29 mouse cellular contexts compared by ENCODE assay signal in genomic region chr11:60440176-60440575, GRCm38 (mm10). TPM values are rescaled to one million over a fixed set of nuclear protein-coding genes. Genes with fewer than 3 reads are reported as not detected.
A peak's percentile ranks its signal among the peaks of the same experiment; 100 is the strongest.
DNase-seq lines count a peak whose midpoint lies in the region; ATAC-seq and TF ChIP-seq lines count a peak whose summit lies in the region.
"Had no signal": no experiment of that assay in that cellular context is flagged by ENCODE, and none has a peak within 500 bp of the region (broad histone marks: within the 10 kb centered on the region; RNA-seq: fewer than 3 reads in every experiment).

No protein-coding gene starts in this region.

- H3K9ac ChIP-seq in kidney, embryonic 14.5 days (ENCODE audit: low read depth, low read length): no peak overlapping the region
- H3K9ac ChIP-seq in forebrain, embryonic 12.5 days: no peak overlapping the region
- H3K9ac ChIP-seq: heart, embryonic 13.5 days; hindbrain, embryonic 15.5 days; limb, embryonic 13.5 days; midbrain, embryonic 13.5 days; neural tube, embryonic 13.5 days had no signal

- H3K27me3 ChIP-seq in kidney, adult 2 months (replicated peaks; ENCODE audit: control insufficient read depth, insufficient read depth, low read length): no peaks in the 10 kb centered on the region
- H3K27me3 ChIP-seq in kidney, embryonic 14.5 days (ENCODE audit: control insufficient read depth, insufficient read depth, low read length): no peaks in the 10 kb centered on the region
- no peaks in the 10 kb centered on the region for H3K27me3 ChIP-seq in forebrain, embryonic 12.5 days
- H3K27me3 ChIP-seq: CH12.LX; heart, embryonic 13.5 days; hindbrain, embryonic 15.5 days; limb, embryonic 13.5 days; midbrain, embryonic 13.5 days; neural tube, embryonic 13.5 days had no signal

- DNase-seq in kidney, adult 2 months: peak; percentile 11
- DNase-seq in kidney, adult 18-20 months: no peak
- DNase-seq in kidney, postnatal 36 days: peak; percentile 10 to 12
- DNase-seq in ES-CJ7 (ENCODE audit: low read depth, low spot score): peak; percentile 82
- DNase-seq in lung, postnatal 36 days: peak; percentile 56
- no peak for DNase-seq in left cerebral cortex, postnatal 25 days (ENCODE audit: low spot score in 2 of 2)
- DNase-seq: adrenal gland, adult 8-10 months; cerebellum, adult 2 months; cerebellum, postnatal 14 days; gastrocnemius, postnatal 10 days; heart, postnatal 10 days; right cerebral cortex, postnatal 14 days had no signal

- H3K9me3 ChIP-seq in kidney, embryonic 14.5 days (ENCODE audit: control insufficient read depth, low read length): no peaks in the 10 kb centered on the region
- no peaks in the 10 kb centered on the region for H3K9me3 ChIP-seq in forebrain, embryonic 12.5 days
- H3K9me3 ChIP-seq: heart, embryonic 13.5 days; hindbrain, embryonic 10.5 days; hindbrain, embryonic 15.5 days; limb, embryonic 13.5 days; midbrain, embryonic 13.5 days; neural tube, embryonic 13.5 days had no signal

- peaks cover 2% of the 10 kb centered on the region for H3K36me3 ChIP-seq in kidney, adult 2 months (ENCODE audit: control insufficient read depth, insufficient read depth, low read length)
- H3K36me3 ChIP-seq in kidney, embryonic 14.5 days (ENCODE audit: control insufficient read depth, insufficient read depth, low read length): peaks cover 64% of the 10 kb centered on the region
- peaks cover 74% of the 10 kb centered on the region for H3K36me3 ChIP-seq in forebrain, embryonic 12.5 days (replicated peaks)

- no peak overlapping the region for H3K4me2 ChIP-seq in kidney, embryonic 14.5 days (replicated peaks; ENCODE audit: low read depth, low read length)
- H3K4me2 ChIP-seq in forebrain, embryonic 12.5 days: no peak overlapping the region
- H3K4me2 ChIP-seq: heart, embryonic 13.5 days; hindbrain, embryonic 15.5 days; limb, embryonic 13.5 days; liver, embryonic 11.5 days; midbrain, embryonic 13.5 days; neural tube, embryonic 13.5 days had no signal

- TF ChIP-seq CTCF in kidney, adult 2 months (conservative IDR thresholded peaks at IDR 0.05; ENCODE audit: insufficient read depth, insufficient read length, low read depth, low read length): no peak

- TF ChIP-seq POLR2A in kidney, adult 2 months (IDR thresholded peaks at IDR 0.05; ENCODE audit: low read depth, low read length): no peak

- ATAC-seq in kidney, embryonic 14.5 days (ENCODE audit: low FRiP score, low TSS enrichment): no peak
- ATAC-seq in forebrain, embryonic 12.5 days (ENCODE audit: low FRiP score): no peak
- ATAC-seq: inflammation-experienced regulatory T-cells, adult 6 months; midbrain, embryonic 13.5 days had no signal

- no peaks in the 10 kb centered on the region for H3K4me1 ChIP-seq in kidney, adult 2 months (ENCODE audit: control insufficient read depth, insufficient read depth, low read length)
- H3K4me1 ChIP-seq in kidney, embryonic 14.5 days (ENCODE audit: control insufficient read depth, insufficient read depth, low read length): no peaks in the 10 kb centered on the region
- H3K4me1 ChIP-seq in forebrain, embryonic 12.5 days: no peaks in the 10 kb centered on the region
- H3K4me1 ChIP-seq: heart, embryonic 13.5 days; hindbrain, embryonic 10.5 days; hindbrain, embryonic 15.5 days; limb, embryonic 13.5 days; midbrain, embryonic 13.5 days; neural tube, embryonic 13.5 days had no signal

- H3K4me3 ChIP-seq in kidney, adult 2 months (ENCODE audit: insufficient read depth, low read depth, low read length): no peak overlapping the region
- H3K4me3 ChIP-seq in kidney, embryonic 14.5 days (ENCODE audit: low read length): no peak overlapping the region
- no peak overlapping the region for H3K4me3 ChIP-seq in forebrain, embryonic 12.5 days (replicated peaks)
- H3K4me3 ChIP-seq: erythroblast, embryonic 14.5 days; heart, embryonic 13.5 days; hindbrain, embryonic 10.5 days; hindbrain, embryonic 15.5 days; layer of hippocampus, adult 2 months; left cerebral cortex, adult 2 months; limb, embryonic 13.5 days; midbrain, embryonic 13.5 days; neural tube, embryonic 13.5 days had no signal

- 49% methylated on average over 7 of the region's 7 CpGs for WGBS in kidney, adult 2 months
- WGBS in kidney, embryonic 14.5 days: 45% methylated on average over 7 of the region's 7 CpGs
- WGBS in forebrain, embryonic 12.5 days: 43% methylated on average over 7 of the region's 7 CpGs

- H3K27ac ChIP-seq in kidney, adult 2 months (ENCODE audit: insufficient read depth, low read depth, low read length): no peak overlapping the region
- no peak overlapping the region for H3K27ac ChIP-seq in kidney, embryonic 14.5 days (ENCODE audit: low read depth, low read length)
- no peak overlapping the region for H3K27ac ChIP-seq in forebrain, embryonic 12.5 days
- H3K27ac ChIP-seq: heart, embryonic 13.5 days; hindbrain, embryonic 10.5 days; hindbrain, embryonic 15.5 days; kidney, postnatal 0 days; layer of hippocampus, adult 2 months; left cerebral cortex, adult 2 months; limb, embryonic 13.5 days; macrophage; midbrain, embryonic 13.5 days; neural tube, embryonic 13.5 days had no signal

- intact Hi-C loops in left cerebral cortex, postnatal 25 days (cut with DNase I): no loop called here

RNA-seq across cellular contexts. Expression of gene Drg2, which starts 14.2 kb away (rescaled TPM):
- 64.8 and 66.1 TPM in 2 replicates for polyA plus RNA-seq in kidney, adult 2 months (2012; rRNA removed)
- 118 and 123 TPM in 2 replicates for polyA plus RNA-seq in kidney, embryonic 14.5 days (2014; fragmentation: Nextera tagmentation; extraction: Ambion mirVana)
- 99.7 and 101 TPM in 2 replicates for polyA plus RNA-seq in forebrain, embryonic 12.5 days (2016; fragmentation: Nextera tagmentation; extraction: Ambion mirVana)
- 10 to 100 TPM; 70.8 to 76.6 TPM for total RNA-seq in left cerebral cortex, postnatal 25 days (2021)

RNA-seq across cellular contexts. Expression of gene Atpaf2, which starts 21.9 kb away (rescaled TPM):
- 39.6 and 40.3 TPM in 2 replicates for polyA plus RNA-seq in kidney, adult 2 months (2012; rRNA removed)
- 46.5 and 54.9 TPM in 2 replicates for polyA plus RNA-seq in kidney, embryonic 14.5 days (2014; fragmentation: Nextera tagmentation; extraction: Ambion mirVana)
- 39.7 and 41.7 TPM in 2 replicates for polyA plus RNA-seq in forebrain, embryonic 12.5 days (2016; fragmentation: Nextera tagmentation; extraction: Ambion mirVana)
- 10 to 100 TPM; 25.0 to 31.8 TPM for total RNA-seq in left cerebral cortex, postnatal 25 days (2021)

RNA-seq across cellular contexts. Expression of gene Gid4, which starts 23.2 kb away (rescaled TPM):
- 24.3 and 25.5 TPM in 2 replicates for polyA plus RNA-seq in kidney, adult 2 months (2012; rRNA removed)
- polyA plus RNA-seq in kidney, embryonic 14.5 days (2014; fragmentation: Nextera tagmentation; extraction: Ambion mirVana): 20.0 and 33.4 TPM in 2 replicates
- 32.8 and 34.3 TPM in 2 replicates for polyA plus RNA-seq in forebrain, embryonic 12.5 days (2016; fragmentation: Nextera tagmentation; extraction: Ambion mirVana)
- total RNA-seq in left cerebral cortex, postnatal 25 days (2021): 10 to 100 TPM; 51.6 to 53.7 TPM

RNA-seq across cellular contexts. Expression of gene Myo15, which starts 29.0 kb away (rescaled TPM):
- polyA plus RNA-seq in kidney, adult 2 months (2012; rRNA removed): 0.14 and 0.24 TPM in 2 replicates
- polyA plus RNA-seq in kidney, embryonic 14.5 days (2014; fragmentation: Nextera tagmentation; extraction: Ambion mirVana): 0.33 and 0.38 TPM in 2 replicates
- polyA plus RNA-seq in forebrain, embryonic 12.5 days (2016; fragmentation: Nextera tagmentation; extraction: Ambion mirVana): 0.05 and 0.15 TPM in 2 replicates
- under 1 TPM; 0.07 to 0.09 TPM for total RNA-seq in left cerebral cortex, postnatal 25 days (2021)
- polyA plus RNA-seq: C2C12, macrophage had no signal

Comparison
In these comparisons a context has a peak if more than half of its experiments do, and no peak if none do; other contexts are left out.
1. DNase-seq: peak in kidney, adult 2 months (single experiment), kidney, postnatal 36 days (2 of 2), ES-CJ7 (single experiment) and lung, postnatal 36 days (single experiment); none in kidney, adult 18-20 months (single experiment) and left cerebral cortex, postnatal 25 days (0 of 2).